Mouse (Mus musculus) cerebellum, adult 11 months (tissue): ENCODE results near the gene Abhd12.

Source experiments
- DNase-seq: peaks from one replicate; pipeline ENCODE4 v3.0.0; 2022

Gene Abhd12

DNA sequence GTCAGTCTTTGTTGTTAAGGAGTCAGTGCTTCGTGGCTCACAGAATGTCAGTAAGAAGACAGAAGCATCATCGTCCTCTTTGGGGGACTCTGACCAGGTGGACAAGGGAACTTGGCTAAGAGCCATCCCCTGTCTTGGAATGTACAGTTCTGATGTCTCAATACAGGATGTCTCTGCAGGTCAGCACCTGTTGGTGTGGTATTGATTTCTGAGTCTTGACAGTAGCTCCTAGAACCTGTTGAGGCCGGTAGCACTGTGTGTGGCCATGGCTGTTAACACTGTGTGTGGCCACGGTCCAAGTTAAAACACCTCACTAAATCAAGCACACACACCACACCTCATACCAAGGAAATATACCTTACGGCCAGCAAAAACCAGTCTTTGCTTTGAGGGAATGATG is 103.9 kb downstream of the Abhd12 start:
- DNase-seq = no peak

DNA sequence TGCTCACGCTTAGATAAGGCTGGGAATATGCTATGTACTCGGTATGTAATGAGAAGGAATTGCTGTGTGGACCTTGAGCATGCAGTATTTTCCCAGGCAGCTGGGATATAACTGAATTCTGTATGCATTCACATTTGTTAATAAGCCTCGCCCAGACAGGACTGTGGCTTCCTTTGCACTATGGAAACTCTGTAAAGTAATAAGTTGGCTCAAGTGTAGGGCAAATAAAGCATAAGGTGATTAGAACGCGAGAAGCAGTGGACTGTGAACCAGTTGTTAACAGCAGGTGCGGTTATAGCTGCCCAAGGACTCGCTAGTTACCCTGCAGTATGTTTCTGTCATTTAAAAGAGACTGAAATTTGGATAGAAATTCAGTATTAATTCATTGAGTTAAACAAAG is 106.5 kb downstream of the Abhd12 start:
- DNase-seq = no peak

DNA sequence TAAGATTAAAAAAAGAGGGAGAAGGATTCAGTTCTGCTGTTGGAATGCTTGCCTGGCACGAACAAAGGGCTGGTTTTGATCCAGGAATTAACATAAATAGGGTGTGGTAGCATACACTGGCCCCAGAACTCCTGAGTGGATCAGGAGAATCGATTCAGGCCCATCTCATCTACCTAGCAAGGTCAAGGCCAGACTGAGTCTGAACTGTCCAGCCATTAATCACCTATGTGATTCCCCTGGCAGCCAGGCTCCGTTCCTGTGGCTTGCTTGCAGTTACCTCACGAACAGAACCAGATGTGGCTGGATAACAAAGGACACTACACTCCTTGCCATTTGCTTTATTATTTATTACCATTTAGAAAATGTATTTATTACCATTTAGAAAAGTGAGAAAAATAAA is 111.2 kb downstream of the Abhd12 start:
- no peak for DNase-seq

DNA sequence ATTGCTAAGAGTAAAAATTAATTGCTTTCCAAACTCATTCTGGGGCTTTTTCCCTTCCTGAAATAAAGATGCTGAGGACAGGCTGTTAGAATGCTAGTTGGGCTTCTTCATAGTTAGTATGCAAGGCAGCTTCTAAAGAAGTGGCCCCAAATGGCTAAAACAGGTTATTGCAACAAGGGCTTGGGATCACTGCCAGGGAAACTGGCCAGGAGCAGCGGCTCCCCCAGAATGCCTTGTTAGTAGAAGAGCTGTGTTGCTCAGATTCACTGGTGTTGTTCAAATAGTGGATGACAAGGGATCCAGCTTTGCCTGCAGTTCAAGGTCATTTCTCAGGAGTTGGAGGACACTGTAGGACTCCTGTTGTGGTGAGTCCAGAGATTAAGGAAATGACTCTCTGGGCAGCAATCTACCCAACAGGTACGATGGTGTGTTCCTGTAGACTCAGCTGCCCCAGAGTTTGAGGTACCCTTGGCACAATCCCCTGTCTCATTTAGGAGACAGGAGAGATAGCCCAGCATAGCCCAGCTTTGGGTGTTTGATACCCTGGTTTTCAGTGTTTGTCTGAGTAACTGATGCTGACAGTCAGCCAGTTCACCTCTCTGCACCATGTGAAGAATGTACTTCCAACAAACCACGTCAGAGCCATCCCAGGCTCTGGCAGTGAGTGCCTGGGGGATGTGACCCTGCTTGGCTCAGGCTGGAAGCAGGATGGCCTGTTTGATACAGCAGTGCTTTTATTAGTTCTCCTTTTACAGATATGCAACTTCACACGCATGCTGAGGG is 115.6 kb downstream of the Abhd12 start:
- DNase-seq = peak; percentile 86

DNA sequence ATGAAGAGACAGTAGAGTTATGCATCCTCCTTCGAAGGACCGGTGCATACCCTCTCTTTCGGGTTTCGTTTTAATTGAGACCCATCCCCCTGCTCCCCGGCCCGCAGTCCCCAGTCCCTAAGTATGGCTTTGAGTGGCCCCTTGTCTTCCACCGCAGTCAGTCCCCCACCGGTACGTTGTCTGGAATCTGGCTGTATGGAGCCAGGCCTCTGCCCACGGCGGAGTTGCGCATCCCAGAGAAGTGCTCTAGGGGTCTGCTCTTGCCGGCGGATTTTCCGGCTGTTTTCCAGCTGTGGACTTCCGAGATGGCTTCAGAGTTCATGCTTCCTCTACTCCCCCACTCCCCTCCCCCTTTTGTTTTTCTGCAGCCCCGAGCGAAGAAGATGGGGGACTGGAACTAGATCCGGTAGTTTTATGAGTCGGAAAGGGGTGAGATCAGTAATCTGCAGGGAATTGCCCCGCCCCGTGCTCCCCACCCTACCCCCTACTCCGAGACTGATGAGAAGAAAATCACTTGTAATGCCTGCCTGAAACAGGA is 117.2 kb downstream of the Abhd12 start:
- no peak for DNase-seq

DNA sequence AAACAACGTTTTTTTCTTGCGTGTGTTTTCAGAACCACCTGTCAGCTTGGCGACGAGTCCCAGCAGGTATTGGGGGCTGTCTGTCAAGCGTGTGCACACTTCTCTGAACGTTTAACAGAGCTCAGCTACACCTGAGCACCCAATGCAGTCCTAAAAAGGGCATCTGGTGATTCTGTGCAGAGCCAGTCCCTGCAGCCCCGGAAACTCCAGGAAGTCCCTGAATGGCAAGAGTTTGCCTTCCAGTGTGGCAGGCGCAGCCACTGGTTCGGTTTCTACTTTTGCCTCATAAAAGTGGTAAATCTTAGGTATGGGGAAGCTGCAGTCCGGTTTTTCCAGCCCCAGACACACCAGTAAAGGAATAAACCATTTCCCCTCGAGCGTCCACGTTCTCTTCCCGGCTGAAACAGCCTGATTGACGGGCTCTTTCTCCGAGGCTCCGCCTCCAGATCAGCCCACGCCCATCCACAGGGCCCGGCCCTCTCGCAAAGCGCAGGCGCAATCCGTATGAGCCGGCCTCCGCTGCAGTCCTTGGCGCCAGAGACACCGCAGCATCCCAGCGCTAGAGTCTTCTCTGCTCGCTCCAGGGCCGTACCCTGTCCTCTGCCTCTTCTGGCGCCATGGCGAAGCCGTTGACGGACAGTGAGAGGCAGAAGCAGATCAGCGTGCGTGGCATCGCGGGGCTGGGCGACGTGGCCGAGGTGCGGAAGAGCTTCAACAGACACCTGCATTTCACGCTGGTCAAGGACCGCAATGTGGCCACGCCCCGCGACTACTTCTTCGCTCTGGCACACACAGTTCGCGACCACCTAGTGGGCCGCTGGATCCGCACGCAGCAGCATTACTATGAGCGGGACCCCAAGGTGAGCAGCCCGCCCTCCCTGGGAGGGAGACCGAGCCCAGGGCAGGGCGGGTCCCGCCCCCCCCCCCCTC is 118.0 kb downstream of the Abhd12 start, which contains the start of gene Pygb:
Pygb (plus strand) TSS at position 485 of the 930 bp plus-strand sequence.
- DNase-seq = peak; percentile 84

DNA sequence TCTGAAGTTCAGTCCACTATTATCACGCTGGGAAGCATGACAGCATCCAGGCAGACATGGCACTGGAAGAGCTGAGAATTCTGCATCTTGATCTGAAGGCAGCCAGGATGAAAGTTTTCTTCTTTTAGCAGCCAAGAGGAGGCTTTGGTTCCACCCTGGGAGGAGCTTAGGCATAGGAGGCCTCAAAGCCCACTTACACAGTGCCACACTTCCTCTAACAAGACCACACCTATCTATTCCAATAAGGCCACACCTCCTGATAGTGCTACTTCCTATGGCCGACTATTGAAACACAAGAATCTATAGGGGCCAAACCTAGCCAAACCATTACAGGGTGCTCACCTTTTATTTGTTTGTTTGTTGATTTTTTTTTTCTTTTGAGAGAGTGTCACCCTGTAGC is 121.7 kb downstream of the Abhd12 start:
- DNase-seq = no peak
